Mouse (Mus musculus): ENCODE measurements around the gene Iqcn. TPM values are rescaled to one million over a fixed set of nuclear protein-coding genes. Genes with fewer than 3 reads are reported as not detected.

Iqcn gene
- total and polyA plus RNA-seq, 3 experiments: not detected

DNA sequence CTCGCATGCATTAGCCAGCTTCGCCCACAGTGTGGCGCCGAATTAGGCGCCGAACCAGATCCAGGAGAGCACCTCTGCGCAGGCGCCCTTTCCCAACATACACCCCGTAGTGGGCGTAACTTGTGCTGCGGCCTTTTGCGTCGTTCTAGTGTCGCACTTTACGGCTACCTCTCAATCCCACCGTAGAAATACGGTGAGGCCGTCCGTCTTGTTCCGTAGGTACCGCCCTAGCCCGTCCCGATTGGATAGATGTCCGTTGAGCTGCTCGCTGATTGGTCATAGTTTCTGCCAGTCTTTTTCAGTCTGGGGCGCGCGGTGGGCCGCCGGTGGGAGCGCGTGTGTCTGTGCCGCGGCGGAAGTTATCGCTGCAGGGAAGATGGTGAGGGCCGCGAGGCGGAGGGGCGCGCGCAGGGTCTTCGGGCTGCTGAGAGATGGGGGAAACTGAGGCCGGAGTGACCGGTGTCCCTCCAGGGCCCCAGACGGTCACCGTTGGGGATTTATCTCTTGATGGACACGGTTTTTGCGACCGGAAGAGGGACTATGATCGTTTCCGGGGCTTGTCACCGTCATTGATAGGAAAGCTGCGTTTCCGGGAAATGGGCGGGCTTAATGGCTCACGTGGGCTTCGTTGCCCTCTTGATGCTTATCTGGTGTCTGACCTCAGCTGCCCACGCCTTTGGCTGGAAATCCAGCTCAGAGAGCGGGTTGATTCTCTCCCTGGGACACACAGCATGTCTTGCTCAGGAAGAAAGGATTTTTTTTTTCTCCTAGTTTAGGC lies 30.0 kb upstream of the Iqcn start, which contains the start of gene Lsm4:
Gene Lsm4, plus strand, starts transcription at position 170 of the 778 bp plus-strand sequence.
- Histone ChIP-seq H3K36me3 (ENCODE audit: control insufficient read depth in 1 of 2, insufficient read depth in 2 of 2, low read length in 2 of 2) (peaks cover 0 to 20% of the 10 kb centered on the region in 2 experiments; a peak in 2 of 4 replicates), H3K4me1 (ENCODE audit: control insufficient read depth in 1 of 2, insufficient read depth in 2 of 2, low read length in 2 of 2) (peaks cover 5 to 21% of the 10 kb centered on the region in 2 experiments; a peak in 3 of 4 replicates), H3K27me3 (ENCODE audit: control insufficient read depth in 1 of 2, insufficient read depth in 2 of 2, low read length in 2 of 2) (no peaks in the 10 kb centered on the region), H3K27ac (ENCODE audit: control insufficient read depth, low read depth, low read length) (peak within 1 kb of the TSS; percentile 89), H3K9ac (ENCODE audit: control insufficient read depth, low read depth, low read length, poor library complexity, severe bottlenecking) (peak within 1 kb of the TSS; percentile 84), H3K4me3 (ENCODE audit: control insufficient read depth in 1 of 2, insufficient read depth in 1 of 2, low read depth in 2 of 2, low read length in 2 of 2) (peak within 1 kb of the TSS; percentile 67 to 77), H3K79me2 (ENCODE audit: control insufficient read depth, insufficient read depth, low read length, poor library complexity) (peaks cover 22% of the 10 kb centered on the region), H3K9me3 (replicated peaks; ENCODE audit: insufficient read depth, low read length) (no peaks in the 10 kb centered on the region)
- DNase-seq (ENCODE audit: low read depth, low spot score): peak; percentile 100
- TF ChIP-seq MXI1 (IDR thresholded peaks at IDR 0.05; ENCODE audit: low read depth, low read length) (no peak; the same call in 1 of the 2 replicates), EP300 (IDR thresholded peaks at IDR 0.05; ENCODE audit: low read depth in 1 of 2, low read length in 2 of 2) (peak in 1 of 2 experiments; percentile 56; a peak in 1 of 4 replicates), CHD1 (IDR thresholded peaks at IDR 0.05; ENCODE audit: low read depth, low read length) (no peak), RCOR1 (IDR thresholded peaks at IDR 0.05; ENCODE audit: low read depth, low read length) (0 out of 2 replicates have a peak, but pooled peaks have one; percentile 9), MAX (IDR thresholded peaks at IDR 0.05; ENCODE audit: low read length) (peak; percentile 89), HCFC1 (IDR thresholded peaks at IDR 0.05; ENCODE audit: low read depth, low read length) (peak; percentile 88), TBP (IDR thresholded peaks at IDR 0.05; ENCODE audit: low read depth, low read length) (peak; percentile 76), ZMIZ1 (IDR thresholded peaks at IDR 0.05; ENCODE audit: low read depth, low read length) (peak; percentile 74), E2F4 (IDR thresholded peaks at IDR 0.05; ENCODE audit: borderline replicate concordance, low read depth, low read length) (no peak), UBTF (IDR thresholded peaks at IDR 0.05; ENCODE audit: borderline replicate concordance, insufficient read depth, low read depth, low read length) (no peak), MEF2A (IDR thresholded peaks at IDR 0.05; ENCODE audit: extremely low read depth, insufficient replicate concordance, low read depth, low read length, poor library complexity, severe bottlenecking) (no peak), GATA1 (IDR thresholded peaks at IDR 0.05; ENCODE audit: low read depth, low read length) (peak; percentile 93), USF1 (IDR thresholded peaks at IDR 0.05; ENCODE audit: low read depth, low read length) (peak; percentile 96), POLR2AphosphoS5 (IDR thresholded peaks at IDR 0.05; ENCODE audit: borderline replicate concordance, low read depth, low read length) (peak; percentile 19; the same call in 1 of the 2 replicates), NELFE (IDR thresholded peaks at IDR 0.05; ENCODE audit: low read depth, low read length) (peak; percentile 70), SIN3A (IDR thresholded peaks at IDR 0.05; ENCODE audit: low read length) (peak; percentile 87), GABPA (IDR thresholded peaks at IDR 0.05; ENCODE audit: low read depth, low read length) (no peak), SMC3 (IDR thresholded peaks at IDR 0.05; ENCODE audit: low read depth, low read length) (peak; percentile 75), ZC3H11A (IDR thresholded peaks at IDR 0.05; ENCODE audit: low read depth, low read length) (no peak), NRF1 (IDR thresholded peaks at IDR 0.05; ENCODE audit: insufficient read depth, low read depth, low read length, poor library complexity, severe bottlenecking) (peak; percentile 89), POLR2A (IDR thresholded peaks at IDR 0.05; ENCODE audit: control insufficient read depth in 1 of 2, insufficient read depth in 1 of 2, low read depth in 1 of 2, low read length in 2 of 2, poor library complexity in 1 of 2) (peak; percentile 49 to 90), ZNF384 (IDR thresholded peaks at IDR 0.05; ENCODE audit: low read depth, low read length) (peak; percentile 55), RAD21 (IDR thresholded peaks at IDR 0.05; ENCODE audit: low read depth, low read length) (peak; percentile 33), KAT2A (conservative IDR thresholded peaks at IDR 0.05; ENCODE audit: low read depth, low read length) (peak; percentile 89), MAFK (IDR thresholded peaks at IDR 0.05; ENCODE audit: borderline replicate concordance, low read depth, low read length) (no peak), CTCF (IDR thresholded peaks at IDR 0.05 in 2 of 3, conservative IDR thresholded peaks at IDR 0.05 in 1 of 3; ENCODE audit: control insufficient read depth in 1 of 3, insufficient read depth in 1 of 3, low read depth in 2 of 3, low read length in 3 of 3, poor library complexity in 1 of 3, severe bottlenecking in 1 of 3) (peak; percentile 69 to 73 (median 72)), ETS1 (IDR thresholded peaks at IDR 0.05; ENCODE audit: low read depth, low read length) (peak; percentile 85), TCF12 (IDR thresholded peaks at IDR 0.05; ENCODE audit: low read depth, low read length) (0 out of 2 replicates have a peak, but pooled peaks have one; percentile 23), BHLHE40 (IDR thresholded peaks at IDR 0.05; ENCODE audit: borderline replicate concordance, low read depth, low read length) (peak; percentile 86), MAZ (IDR thresholded peaks at IDR 0.05; ENCODE audit: low read depth, low read length) (peak; percentile 40; the same call in 1 of the 2 replicates), ELF1 (IDR thresholded peaks at IDR 0.05; ENCODE audit: low read depth, low read length) (peak; percentile 86), POLR2AphosphoS2 (IDR thresholded peaks at IDR 0.05; ENCODE audit: low read length) (peak; percentile 60), ZKSCAN1 (IDR thresholded peaks at IDR 0.05; ENCODE audit: low read depth, low read length) (no peak), MYB (IDR thresholded peaks at IDR 0.05; ENCODE audit: low read depth, low read length) (no peak), CHD2 (IDR thresholded peaks at IDR 0.05; ENCODE audit: low read length) (peak; percentile 72; the same call in 1 of the 2 replicates), MYC (IDR thresholded peaks at IDR 0.05; ENCODE audit: low read depth, low read length) (peak; percentile 93)
